Mouse (Mus musculus): ENCODE results near the gene Bcl6. TPM values are rescaled to one million over a fixed set of nuclear protein-coding genes. Genes with fewer than 3 reads are reported as not detected.

The Bcl6 gene
- polyA plus RNA-seq, 1 experiment = 5.0 TPM

GRCm38 (mm10) chr16:23958938-23959337 lies 29.7 kb downstream of the Bcl6 start:
- Histone ChIP-seq H3K27me3 (ENCODE audit: control insufficient read depth, insufficient read depth, low read length, poor library complexity, severe bottlenecking) (no peaks in the 10 kb centered on the region), H3K36me3 (ENCODE audit: control insufficient read depth, insufficient read depth, low read length, poor library complexity, severe bottlenecking) (no peaks in the 10 kb centered on the region), H3K9ac (ENCODE audit: low read depth, poor library complexity, severe bottlenecking) (no peak overlapping the region), H3K4me3 (ENCODE audit: low read depth, low read length) (no peak overlapping the region), H3K9me3 (replicated peaks; ENCODE audit: control insufficient read depth, insufficient read depth, low read length, poor library complexity, severe bottlenecking) (no peaks in the 10 kb centered on the region), H3K4me1 (ENCODE audit: control insufficient read depth, insufficient read depth, low read length) (no peaks in the 10 kb centered on the region), H3K27ac (ENCODE audit: insufficient read depth, low read length) (no peak overlapping the region)
- no peak for TF ChIP-seq CTCF (IDR thresholded peaks at IDR 0.05; ENCODE audit: low read depth, low read length)
- no peak for TF ChIP-seq EP300 (IDR thresholded peaks at IDR 0.05; ENCODE audit: insufficient read depth, low read depth, low read length)
- TF ChIP-seq POLR2A (IDR thresholded peaks at IDR 0.05; ENCODE audit: insufficient read depth, low read length) = no peak

GRCm38 (mm10) chr16:23953959-23954260 lies 34.7 kb downstream of the Bcl6 start:
- Histone ChIP-seq H3K36me3 (ENCODE audit: control insufficient read depth, insufficient read depth, low read length, poor library complexity, severe bottlenecking) (no peaks in the 10 kb centered on the region), H3K4me1 (ENCODE audit: control insufficient read depth, insufficient read depth, low read length) (no peaks in the 10 kb centered on the region), H3K9ac (ENCODE audit: low read depth, poor library complexity, severe bottlenecking) (no peak overlapping the region), H3K9me3 (replicated peaks; ENCODE audit: control insufficient read depth, insufficient read depth, low read length, poor library complexity, severe bottlenecking) (no peaks in the 10 kb centered on the region), H3K4me3 (ENCODE audit: low read depth, low read length) (no peak overlapping the region), H3K27me3 (ENCODE audit: control insufficient read depth, insufficient read depth, low read length, poor library complexity, severe bottlenecking) (no peaks in the 10 kb centered on the region), H3K27ac (ENCODE audit: insufficient read depth, low read length) (no peak overlapping the region)
- TF ChIP-seq EP300 (IDR thresholded peaks at IDR 0.05; ENCODE audit: insufficient read depth, low read depth, low read length) (no peak), POLR2A (IDR thresholded peaks at IDR 0.05; ENCODE audit: insufficient read depth, low read length) (no peak), CTCF (IDR thresholded peaks at IDR 0.05; ENCODE audit: low read depth, low read length) (no peak)

GRCm38 (mm10) chr16:23953189-23953958 lies 35.3 kb downstream of the Bcl6 start:
- H3K27me3 ChIP-seq (ENCODE audit: control insufficient read depth, insufficient read depth, low read length, poor library complexity, severe bottlenecking) = no peaks in the 10 kb centered on the region
- no peak overlapping the region for H3K4me3 ChIP-seq (ENCODE audit: low read depth, low read length)
- H3K4me1 ChIP-seq (ENCODE audit: control insufficient read depth, insufficient read depth, low read length) = no peaks in the 10 kb centered on the region
- no peak overlapping the region for H3K9ac ChIP-seq (ENCODE audit: low read depth, poor library complexity, severe bottlenecking)
- H3K9me3 ChIP-seq (replicated peaks; ENCODE audit: control insufficient read depth, insufficient read depth, low read length, poor library complexity, severe bottlenecking) = no peaks in the 10 kb centered on the region
- peak; percentile 41 for TF ChIP-seq CTCF (IDR thresholded peaks at IDR 0.05; ENCODE audit: low read depth, low read length)
- TF ChIP-seq EP300 (IDR thresholded peaks at IDR 0.05; ENCODE audit: insufficient read depth, low read depth, low read length) = no peak
- no peaks in the 10 kb centered on the region for H3K36me3 ChIP-seq (ENCODE audit: control insufficient read depth, insufficient read depth, low read length, poor library complexity, severe bottlenecking)
- no peak overlapping the region for H3K27ac ChIP-seq (ENCODE audit: insufficient read depth, low read length)

GRCm38 (mm10) chr16:23952101-23952727 lies 36.4 kb downstream of the Bcl6 start:
- no peaks in the 10 kb centered on the region for H3K27me3 ChIP-seq (ENCODE audit: control insufficient read depth, insufficient read depth, low read length, poor library complexity, severe bottlenecking)
- H3K9me3 ChIP-seq (replicated peaks; ENCODE audit: control insufficient read depth, insufficient read depth, low read length, poor library complexity, severe bottlenecking) = no peaks in the 10 kb centered on the region
- no peaks in the 10 kb centered on the region for H3K36me3 ChIP-seq (ENCODE audit: control insufficient read depth, insufficient read depth, low read length, poor library complexity, severe bottlenecking)
- H3K4me3 ChIP-seq (ENCODE audit: low read depth, low read length) = no peak overlapping the region
- no peak overlapping the region for H3K9ac ChIP-seq (ENCODE audit: low read depth, poor library complexity, severe bottlenecking)
- TF ChIP-seq EP300 (IDR thresholded peaks at IDR 0.05; ENCODE audit: insufficient read depth, low read depth, low read length) (no peak), POLR2A (IDR thresholded peaks at IDR 0.05; ENCODE audit: insufficient read depth, low read length) (no peak)
- H3K4me1 ChIP-seq (ENCODE audit: control insufficient read depth, insufficient read depth, low read length) = no peaks in the 10 kb centered on the region
- no peak overlapping the region for H3K27ac ChIP-seq (ENCODE audit: insufficient read depth, low read length)

GRCm38 (mm10) chr16:23947654-23948053 lies 41.0 kb downstream of the Bcl6 start:
- Histone ChIP-seq H3K4me1 (ENCODE audit: control insufficient read depth, insufficient read depth, low read length) (no peaks in the 10 kb centered on the region), H3K4me3 (ENCODE audit: low read depth, low read length) (no peak overlapping the region), H3K9me3 (replicated peaks; ENCODE audit: control insufficient read depth, insufficient read depth, low read length, poor library complexity, severe bottlenecking) (peaks cover 2% of the 10 kb centered on the region; the same call in 1 of the 2 replicates), H3K27me3 (ENCODE audit: control insufficient read depth, insufficient read depth, low read length, poor library complexity, severe bottlenecking) (no peaks in the 10 kb centered on the region), H3K9ac (ENCODE audit: low read depth, poor library complexity, severe bottlenecking) (no peak overlapping the region), H3K27ac (ENCODE audit: insufficient read depth, low read length) (no peak overlapping the region), H3K36me3 (ENCODE audit: control insufficient read depth, insufficient read depth, low read length, poor library complexity, severe bottlenecking) (no peaks in the 10 kb centered on the region)
- TF ChIP-seq POLR2A (IDR thresholded peaks at IDR 0.05; ENCODE audit: insufficient read depth, low read length) (no peak), EP300 (IDR thresholded peaks at IDR 0.05; ENCODE audit: insufficient read depth, low read depth, low read length) (no peak), CTCF (IDR thresholded peaks at IDR 0.05; ENCODE audit: low read depth, low read length) (no peak)

- no peak overlapping the region for H3K4me3 ChIP-seq (ENCODE audit: low read depth, low read length)
- H3K4me1 ChIP-seq (ENCODE audit: control insufficient read depth, insufficient read depth, low read length) = no peaks in the 10 kb centered on the region
- H3K9ac ChIP-seq (ENCODE audit: low read depth, poor library complexity, severe bottlenecking) = no peak overlapping the region
- H3K27me3 ChIP-seq (ENCODE audit: control insufficient read depth, insufficient read depth, low read length, poor library complexity, severe bottlenecking) = no peaks in the 10 kb centered on the region
- H3K9me3 ChIP-seq (replicated peaks; ENCODE audit: control insufficient read depth, insufficient read depth, low read length, poor library complexity, severe bottlenecking) = peaks cover 2% of the 10 kb centered on the region; the same call in 1 of the 2 replicates
- H3K36me3 ChIP-seq (ENCODE audit: control insufficient read depth, insufficient read depth, low read length, poor library complexity, severe bottlenecking) = no peaks in the 10 kb centered on the region
- H3K27ac ChIP-seq (ENCODE audit: insufficient read depth, low read length) = no peak overlapping the region
- TF ChIP-seq CTCF (IDR thresholded peaks at IDR 0.05; ENCODE audit: low read depth, low read length) (no peak), EP300 (IDR thresholded peaks at IDR 0.05; ENCODE audit: insufficient read depth, low read depth, low read length) (no peak), POLR2A (IDR thresholded peaks at IDR 0.05; ENCODE audit: insufficient read depth, low read length) (no peak)
Measured at GRCm38 (mm10) chr16:23944801-23945200, 43.9 kb downstream of the Bcl6 start.
